Mouse (Mus musculus) olfactory bulb, adult 2 months (tissue): ENCODE results near the gene Thrb. TPM values are rescaled to one million over a fixed set of nuclear protein-coding genes. Genes with fewer than 3 reads are reported as not detected.

ENCODE experiments used
- H3K27ac ChIP-seq: fragments of 200-500 bp; 2 replicates; pipeline ENCODE4 v1.5.1; 2012; ENCODE audit warnings: low read depth, low read length; ENCODE audit not compliant: insufficient read depth
- H3K4me1 ChIP-seq: fragments of 200-500 bp; 2 replicates; pipeline ENCODE4 v1.6.1; 2012; ENCODE audit warnings: low read length; ENCODE audit not compliant: control insufficient read depth, insufficient read depth
- H3K4me3 ChIP-seq: fragments of 200-500 bp; 2 replicates; pipeline ENCODE4 v1.5.1; 2012; ENCODE audit warnings: mild to moderate bottlenecking, low read depth, low read length, moderate library complexity; ENCODE audit not compliant: insufficient read depth
- CTCF ChIP-seq: fragments of 200-500 bp; IDR thresholded peaks from 2 replicates; pipeline ENCODE4 v1.5.1; 2012; ENCODE audit warnings: low read depth, mild to moderate bottlenecking, low read length, moderate library complexity; ENCODE audit not compliant: insufficient read depth
- POLR2A ChIP-seq: fragments of 200-500 bp; IDR thresholded peaks from 2 replicates; pipeline ENCODE4 v1.6.1; 2012; ENCODE audit warnings: mild to moderate bottlenecking, low read depth, low read length, moderate library complexity; ENCODE audit not compliant: insufficient read depth
- WGBS: fragments of 180-500 bp; shearing (Covaris S2); methylation state at CpG from one replicate; pipeline ENCODE4 v1.1.7; 2018; 5-methylcytosine and 5-hydroxymethylcytosine counted together
- polyA plus RNA-seq: library from polyadenylated mRNA; stranded (reverse); fragments of >200 nt; gene quantifications from 2 replicates; pipeline ENCODE4 v1.2.4, GENCODE M21; 2012; ENCODE audit warnings: low replicate concordance; ENCODE audit not compliant: missing spikeins, insufficient read depth, insufficient read length

Thrb gene
- polyA plus RNA-seq, 1 experiment: not detected

DNA sequence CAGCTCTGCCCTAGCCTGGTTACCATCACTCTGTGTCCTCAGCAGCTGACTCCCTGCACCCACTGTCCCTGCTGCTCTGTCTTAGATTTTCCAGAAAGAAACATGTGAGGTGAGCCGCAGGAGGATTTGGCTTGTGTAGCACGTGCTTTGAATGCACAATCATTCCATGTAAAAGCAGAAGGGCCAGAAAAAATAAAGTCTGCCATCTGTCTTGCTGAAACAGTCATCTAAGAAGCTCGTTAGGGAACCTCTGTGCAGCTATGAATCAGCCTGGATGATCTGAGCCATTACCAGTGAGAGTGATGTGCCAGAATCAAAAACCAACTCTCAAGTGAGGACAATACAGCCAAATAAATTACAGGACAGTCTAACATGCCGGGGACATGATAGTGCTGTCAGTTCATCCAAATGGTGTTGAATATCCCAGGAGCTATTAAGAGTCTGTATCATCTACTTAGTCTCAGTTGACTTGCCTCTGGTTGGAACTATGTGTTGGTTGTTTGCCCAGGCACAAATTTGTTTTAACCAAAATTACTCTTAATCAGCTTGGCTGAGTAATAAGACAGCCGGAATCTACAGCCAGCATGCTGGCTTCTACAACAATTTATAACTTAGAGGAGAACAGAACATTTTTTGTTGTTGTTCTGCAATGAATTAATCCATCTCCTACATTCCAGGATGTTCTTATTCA lies 402.2 kb downstream of the Thrb start:
- TF ChIP-seq POLR2A: no peak
- no peak for TF ChIP-seq CTCF
- WGBS: 29% methylated on average over 5 of the region's 5 CpGs
- H3K4me1 ChIP-seq: no peaks in the 10 kb centered on the region
- no peak overlapping the region for H3K27ac ChIP-seq
- no peak overlapping the region for H3K4me3 ChIP-seq
